Mouse (Mus musculus) liver, embryonic 14.5 days (tissue): ENCODE data around the gene 4931406C07Rik.

Experiments used
- CTCF ChIP-seq: IDR thresholded peaks from 2 replicates; pipeline ENCODE4 v1.5.1; 2016; ENCODE audit warnings: antibody characterized with exemption, low read depth, control low read depth
- EP300 ChIP-seq: IDR thresholded peaks from 2 replicates; pipeline ENCODE4 v1.6.1; 2016; ENCODE audit warnings: antibody characterized with exemption, low read depth

DNA sequence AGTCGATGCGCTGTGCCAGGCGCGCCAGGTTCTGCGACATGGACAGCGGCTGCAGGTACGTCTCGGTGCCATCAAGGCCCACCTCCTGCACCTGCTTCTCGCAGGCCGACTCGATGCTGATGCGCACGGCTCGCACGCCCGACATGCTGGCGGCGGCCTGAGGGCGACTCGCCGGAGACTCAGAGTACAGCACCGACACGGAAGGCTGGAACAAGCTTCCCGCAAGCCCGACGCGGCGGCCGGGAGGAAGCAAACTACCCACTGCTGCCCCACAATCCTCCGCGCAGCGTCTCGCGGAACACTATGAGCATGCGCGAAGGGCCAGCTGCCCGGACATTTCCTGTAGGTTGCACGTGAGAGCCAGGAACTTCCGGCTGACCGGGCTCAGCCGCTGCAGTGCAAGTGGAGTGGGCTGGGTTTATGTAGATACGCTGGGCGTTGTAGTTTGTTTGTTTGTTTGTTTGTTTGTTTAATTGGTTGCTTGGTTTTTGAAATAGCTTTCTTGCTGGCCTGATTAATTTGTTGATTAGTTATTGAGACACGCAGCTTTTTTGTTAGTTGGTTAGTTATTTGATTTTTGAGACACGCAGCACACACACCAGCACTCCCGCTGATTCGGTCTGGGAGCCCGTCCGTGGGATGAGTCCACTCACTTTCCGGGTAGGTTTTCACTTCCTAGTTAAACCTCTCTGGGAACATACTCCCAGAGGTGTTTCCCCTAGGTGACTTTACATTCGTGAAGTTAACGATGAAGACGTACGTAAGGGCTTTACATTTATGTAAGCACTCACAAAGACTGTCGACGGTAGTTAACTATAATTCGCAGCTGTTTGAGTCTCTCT, 26.4 kb downstream of the 4931406C07Rik start, which contains the start of gene Med17:
- TF ChIP-seq EP300, result no peak
- TF ChIP-seq CTCF, result peak; percentile 25; the same call in 1 of the 2 replicates
